Mouse (Mus musculus): ENCODE data around the gene Sla2. TPM values are rescaled to one million over a fixed set of nuclear protein-coding genes. Genes with fewer than 3 reads are reported as not detected.
A peak's percentile ranks its signal among the peaks of the same experiment; 100 is the strongest.
"Not testable (repeated sequence)": the region's sequence is repeated elsewhere in the genome, so short reads cannot be mapped to it uniquely, and the experiment has no call there.

The Sla2 gene
- polyA plus RNA-seq, 1 experiment from 2014 or later = 0.44 TPM

GRCm38 (mm10) chr2:156853999-156854771 is 32.8 kb downstream of the Sla2 start:
- WGBS = 57% methylated on average over 13 of the region's 13 CpGs
- not testable (repeated sequence) for H3K4me3 ChIP-seq (ENCODE audit: low read depth, low read length); H3K4me1 ChIP-seq (ENCODE audit: control insufficient read depth, insufficient read depth, low read length); H3K27me3 ChIP-seq (ENCODE audit: control insufficient read depth, insufficient read depth, low read length); H3K9me3 ChIP-seq (ENCODE audit: control insufficient read depth, low read length); ATAC-seq (ENCODE audit: insufficient read depth, low FRiP score, low TSS enrichment); H3K4me2 ChIP-seq (ENCODE audit: low read depth); H3K27ac ChIP-seq (ENCODE audit: low read depth, low read length); H3K9ac ChIP-seq (ENCODE audit: low read length)
- DNase-seq (ENCODE audit: low spot score) = peak; percentile 24
- peaks cover 14% of the 10 kb centered on the region for H3K36me3 ChIP-seq (ENCODE audit: control insufficient read depth, insufficient read depth, low read length)

- not testable (repeated sequence) for H3K9ac ChIP-seq (ENCODE audit: low read length); H3K27me3 ChIP-seq (ENCODE audit: control insufficient read depth, insufficient read depth, low read length); H3K27ac ChIP-seq (ENCODE audit: low read depth, low read length); H3K4me2 ChIP-seq (ENCODE audit: low read depth); ATAC-seq (ENCODE audit: insufficient read depth, low FRiP score, low TSS enrichment); H3K4me1 ChIP-seq (ENCODE audit: control insufficient read depth, insufficient read depth, low read length); H3K9me3 ChIP-seq (ENCODE audit: control insufficient read depth, low read length); H3K4me3 ChIP-seq (ENCODE audit: low read depth, low read length); DNase-seq (ENCODE audit: low spot score)
- H3K36me3 ChIP-seq (ENCODE audit: control insufficient read depth, insufficient read depth, low read length) = peaks cover 19% of the 10 kb centered on the region
- 92% methylated on average over 8 of the region's 13 CpGs for WGBS
Measured at GRCm38 (mm10) chr2:156853584-156853983, 33.4 kb downstream of the Sla2 start.

GRCm38 (mm10) chr2:156850505-156850904 is 36.5 kb downstream of the Sla2 start:
- WGBS = 92% methylated on average over 5 of the region's 5 CpGs
- H3K4me3 ChIP-seq (ENCODE audit: low read depth, low read length) = no peak overlapping the region
- no peak for ATAC-seq (ENCODE audit: insufficient read depth, low FRiP score, low TSS enrichment)
- peaks cover 14% of the 10 kb centered on the region for H3K36me3 ChIP-seq (ENCODE audit: control insufficient read depth, insufficient read depth, low read length)
- H3K27ac ChIP-seq (ENCODE audit: low read depth, low read length) = no peak overlapping the region
- no peaks in the 10 kb centered on the region for H3K27me3 ChIP-seq (ENCODE audit: control insufficient read depth, insufficient read depth, low read length)
- no peak for DNase-seq (ENCODE audit: low spot score)
- no peaks in the 10 kb centered on the region for H3K9me3 ChIP-seq (ENCODE audit: control insufficient read depth, low read length)
- no peak overlapping the region for H3K9ac ChIP-seq (ENCODE audit: low read length)
- H3K4me2 ChIP-seq (ENCODE audit: low read depth) = no peak overlapping the region
- peaks cover under 1% of the 10 kb centered on the region; the same call in 1 of the 2 replicates for H3K4me1 ChIP-seq (ENCODE audit: control insufficient read depth, insufficient read depth, low read length)

GRCm38 (mm10) chr2:156848526-156849182 is 38.3 kb downstream of the Sla2 start:
- H3K9me3 ChIP-seq (ENCODE audit: control insufficient read depth, low read length) = no peaks in the 10 kb centered on the region
- peaks cover 14% of the 10 kb centered on the region for H3K36me3 ChIP-seq (ENCODE audit: control insufficient read depth, insufficient read depth, low read length)
- no peak overlapping the region for H3K4me2 ChIP-seq (ENCODE audit: low read depth)
- H3K9ac ChIP-seq (ENCODE audit: low read length) = no peak overlapping the region
- peaks cover 10% of the 10 kb centered on the region for H3K4me1 ChIP-seq (ENCODE audit: control insufficient read depth, insufficient read depth, low read length)
- DNase-seq (ENCODE audit: low spot score) (no peak), ATAC-seq (ENCODE audit: insufficient read depth, low FRiP score, low TSS enrichment) (no peak)
- no peak overlapping the region for H3K4me3 ChIP-seq (ENCODE audit: low read depth, low read length)
- 94% methylated on average over 6 of the region's 6 CpGs for WGBS
- H3K27ac ChIP-seq (ENCODE audit: low read depth, low read length) = no peak overlapping the region
- H3K27me3 ChIP-seq (ENCODE audit: control insufficient read depth, insufficient read depth, low read length) = no peaks in the 10 kb centered on the region

- peaks cover 14% of the 10 kb centered on the region for H3K36me3 ChIP-seq (ENCODE audit: control insufficient read depth, insufficient read depth, low read length)
- H3K9ac ChIP-seq (ENCODE audit: low read length) = no peak overlapping the region
- WGBS = 69% methylated on average over 6 of the region's 6 CpGs
Measured at GRCm38 (mm10) chr2:156847653-156848052, 39.3 kb downstream of the Sla2 start.

GRCm38 (mm10) chr2:156844715-156845114 is 42.3 kb downstream of the Sla2 start:
- ATAC-seq (ENCODE audit: insufficient read depth, low FRiP score, low TSS enrichment) (no peak), DNase-seq (ENCODE audit: low spot score) (no peak)
- no peak overlapping the region for H3K9ac ChIP-seq (ENCODE audit: low read length)
- H3K4me1 ChIP-seq (ENCODE audit: control insufficient read depth, insufficient read depth, low read length) = peaks cover 26% of the 10 kb centered on the region
- no peak overlapping the region for H3K4me2 ChIP-seq (ENCODE audit: low read depth)
- peaks cover 6% of the 10 kb centered on the region for H3K36me3 ChIP-seq (ENCODE audit: control insufficient read depth, insufficient read depth, low read length)
- no peaks in the 10 kb centered on the region for H3K27me3 ChIP-seq (ENCODE audit: control insufficient read depth, insufficient read depth, low read length)
- no peak overlapping the region for H3K4me3 ChIP-seq (ENCODE audit: low read depth, low read length)
- H3K27ac ChIP-seq (ENCODE audit: low read depth, low read length) = peak overlapping the region; percentile 53; the same call in 1 of the 2 replicates
- H3K9me3 ChIP-seq (ENCODE audit: control insufficient read depth, low read length) = no peaks in the 10 kb centered on the region
- 50% methylated on average over 10 of the region's 10 CpGs for WGBS

More at GRCm38 (mm10) chr2:156847653-156848052, 39.3 kb downstream of the Sla2 start:
- Histone ChIP-seq H3K9me3 (ENCODE audit: control insufficient read depth, low read length) (no peaks in the 10 kb centered on the region), H3K27me3 (ENCODE audit: control insufficient read depth, insufficient read depth, low read length) (no peaks in the 10 kb centered on the region), H3K4me1 (ENCODE audit: control insufficient read depth, insufficient read depth, low read length) (peaks cover 12% of the 10 kb centered on the region), H3K4me2 (ENCODE audit: low read depth) (no peak overlapping the region), H3K27ac (ENCODE audit: low read depth, low read length) (no peak overlapping the region), H3K4me3 (ENCODE audit: low read depth, low read length) (no peak overlapping the region)
- no peak for DNase-seq (ENCODE audit: low spot score)
- no peak for ATAC-seq (ENCODE audit: insufficient read depth, low FRiP score, low TSS enrichment)

- no peak overlapping the region for H3K4me3 ChIP-seq (ENCODE audit: low read depth, low read length)
- no peak for ATAC-seq (ENCODE audit: insufficient read depth, low FRiP score, low TSS enrichment)
- no peaks in the 10 kb centered on the region for H3K27me3 ChIP-seq (ENCODE audit: control insufficient read depth, insufficient read depth, low read length)
- H3K27ac ChIP-seq (ENCODE audit: low read depth, low read length) = no peak overlapping the region
- WGBS = 62% methylated on average over 10 of the region's 10 CpGs
- no peak overlapping the region for H3K9ac ChIP-seq (ENCODE audit: low read length)
- H3K4me2 ChIP-seq (ENCODE audit: low read depth) = no peak overlapping the region
- DNase-seq (ENCODE audit: low spot score) = no peak
- H3K4me1 ChIP-seq (ENCODE audit: control insufficient read depth, insufficient read depth, low read length) = peaks cover 31% of the 10 kb centered on the region
- no peaks in the 10 kb centered on the region for H3K36me3 ChIP-seq (ENCODE audit: control insufficient read depth, insufficient read depth, low read length)
- H3K9me3 ChIP-seq (ENCODE audit: control insufficient read depth, low read length) = no peaks in the 10 kb centered on the region
Measured at GRCm38 (mm10) chr2:156843331-156843730, 43.7 kb downstream of the Sla2 start.

- DNase-seq (ENCODE audit: low spot score) (peak; percentile 15), ATAC-seq (ENCODE audit: insufficient read depth, low FRiP score, low TSS enrichment) (no peak)
- Histone ChIP-seq H3K4me3 (ENCODE audit: low read depth, low read length) (peak overlapping the region; percentile 77), H3K9ac (ENCODE audit: low read length) (peak overlapping the region; percentile 92; the same call in 1 of the 2 replicates), H3K9me3 (ENCODE audit: control insufficient read depth, low read length) (no peaks in the 10 kb centered on the region), H3K4me1 (ENCODE audit: control insufficient read depth, insufficient read depth, low read length) (peaks cover 31% of the 10 kb centered on the region), H3K27ac (ENCODE audit: low read depth, low read length) (no peak overlapping the region), H3K4me2 (ENCODE audit: low read depth) (peak overlapping the region; percentile 85), H3K36me3 (ENCODE audit: control insufficient read depth, insufficient read depth, low read length) (no peaks in the 10 kb centered on the region), H3K27me3 (ENCODE audit: control insufficient read depth, insufficient read depth, low read length) (no peaks in the 10 kb centered on the region)
- WGBS = 14% methylated on average over 11 of the region's 11 CpGs
Measured at GRCm38 (mm10) chr2:156842711-156843110, 44.3 kb downstream of the Sla2 start.
